Mouse (Mus musculus): ENCODE measurements around the gene Cnnm2. TPM values are rescaled to one million over a fixed set of nuclear protein-coding genes. Genes with fewer than 3 reads are reported as not detected.

The Cnnm2 gene
- polyA plus RNA-seq, 1 experiment from 2014 or later, result 2.9 TPM

DNA sequence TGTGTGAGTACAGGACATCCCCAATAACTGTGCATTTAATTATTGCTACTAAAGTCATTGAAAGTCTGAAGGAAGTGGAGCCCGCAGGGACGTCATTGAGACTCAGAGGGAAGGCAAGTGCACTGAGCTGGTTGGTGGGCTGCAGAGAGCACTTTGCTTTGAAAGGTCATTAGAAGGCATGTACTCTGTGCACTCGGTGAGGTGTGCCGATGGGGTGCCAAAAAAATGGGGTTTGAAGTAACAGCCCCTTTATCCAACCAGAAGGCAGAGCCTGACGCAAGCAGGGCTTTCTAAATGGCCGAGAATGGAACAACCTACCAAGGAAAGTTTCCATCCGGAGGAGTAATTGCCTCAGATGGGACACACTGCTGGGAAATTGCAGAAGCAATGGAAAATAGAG is 63.5 kb downstream of the Cnnm2 start:
- Histone ChIP-seq H3K36me3 (no peaks in the 10 kb centered on the region), H3K4me1 (replicated peaks) (peaks cover 7% of the 10 kb centered on the region; the same call in 1 of the 2 replicates), H3K4me2 (no peak overlapping the region), H3K27ac (no peak overlapping the region), H3K9me3 (no peaks in the 10 kb centered on the region), H3K27me3 (no peaks in the 10 kb centered on the region), H3K9ac (replicated peaks) (no peak overlapping the region), H3K4me3 (replicated peaks) (no peak overlapping the region)
- 61% methylated on average over 7 of the region's 7 CpGs for WGBS
- ATAC-seq (ENCODE audit: insufficient number of reproducible peaks, insufficient read depth, low FRiP score, low TSS enrichment, low read depth), result no peak

DNA sequence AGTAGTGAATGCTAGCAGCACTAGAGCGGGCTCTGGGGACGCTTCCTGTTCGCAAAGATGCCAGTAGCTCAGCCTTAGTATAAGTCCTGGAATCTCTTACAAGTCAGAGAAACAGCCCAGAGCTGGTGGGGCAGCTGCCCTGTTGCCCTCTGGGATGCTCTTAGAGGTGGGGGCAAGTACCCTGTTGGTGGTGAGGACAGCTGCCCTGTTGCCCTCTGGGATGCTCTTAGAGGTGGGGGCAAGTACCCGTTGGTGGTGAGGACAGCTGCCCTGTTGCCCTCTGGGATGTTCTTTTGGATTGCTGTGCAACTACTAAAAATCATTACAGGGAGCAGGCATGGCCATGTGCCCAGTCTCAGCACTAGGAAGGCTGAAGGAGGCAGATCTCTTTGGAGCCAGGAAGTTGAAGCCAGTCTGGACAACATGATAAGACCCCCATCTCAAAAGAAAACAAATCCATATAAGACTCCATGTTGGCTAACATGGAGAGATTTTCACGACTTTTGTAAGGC is 66.3 kb downstream of the Cnnm2 start:
- no peak for ATAC-seq (ENCODE audit: insufficient number of reproducible peaks, insufficient read depth, low FRiP score, low TSS enrichment, low read depth)
- Histone ChIP-seq H3K9ac (replicated peaks) (no peak overlapping the region), H3K4me3 (replicated peaks) (no peak overlapping the region), H3K36me3 (no peaks in the 10 kb centered on the region), H3K4me1 (replicated peaks) (peaks cover 7% of the 10 kb centered on the region; the same call in 1 of the 2 replicates), H3K27ac (no peak overlapping the region), H3K9me3 (no peaks in the 10 kb centered on the region), H3K27me3 (no peaks in the 10 kb centered on the region), H3K4me2 (no peak overlapping the region)
- 82% methylated on average over 5 of the region's 5 CpGs for WGBS

DNA sequence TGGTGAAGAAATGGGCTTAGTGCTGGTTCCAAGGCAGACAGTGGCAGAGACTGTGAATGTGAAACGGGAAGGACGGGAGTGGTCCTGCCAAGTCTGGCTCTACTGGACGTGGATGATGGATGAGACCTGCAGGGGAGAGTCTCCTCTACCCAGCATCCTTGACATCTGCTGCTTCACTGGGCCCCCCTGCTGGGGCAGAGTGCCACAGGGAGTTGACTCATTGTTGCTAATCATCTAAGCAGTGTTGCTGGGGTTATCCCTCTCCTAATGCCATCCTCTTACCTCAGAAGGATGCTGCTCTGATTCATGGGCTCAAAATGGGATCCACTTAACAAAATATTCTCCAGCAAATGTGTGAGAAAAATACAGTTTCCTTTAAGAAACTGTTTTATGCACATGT is 67.6 kb downstream of the Cnnm2 start:
- no peaks in the 10 kb centered on the region for H3K27me3 ChIP-seq
- peaks cover 7% of the 10 kb centered on the region; the same call in 1 of the 2 replicates for H3K4me1 ChIP-seq (replicated peaks)
- H3K9me3 ChIP-seq, result no peaks in the 10 kb centered on the region
- ATAC-seq (ENCODE audit: insufficient number of reproducible peaks, insufficient read depth, low FRiP score, low TSS enrichment, low read depth), result no peak
- 29% methylated on average over 3 of the region's 3 CpGs for WGBS
- H3K4me3 ChIP-seq (replicated peaks), result no peak overlapping the region
- H3K4me2 ChIP-seq, result no peak overlapping the region
- no peaks in the 10 kb centered on the region for H3K36me3 ChIP-seq
- H3K9ac ChIP-seq (replicated peaks), result no peak overlapping the region
- H3K27ac ChIP-seq, result no peak overlapping the region

DNA sequence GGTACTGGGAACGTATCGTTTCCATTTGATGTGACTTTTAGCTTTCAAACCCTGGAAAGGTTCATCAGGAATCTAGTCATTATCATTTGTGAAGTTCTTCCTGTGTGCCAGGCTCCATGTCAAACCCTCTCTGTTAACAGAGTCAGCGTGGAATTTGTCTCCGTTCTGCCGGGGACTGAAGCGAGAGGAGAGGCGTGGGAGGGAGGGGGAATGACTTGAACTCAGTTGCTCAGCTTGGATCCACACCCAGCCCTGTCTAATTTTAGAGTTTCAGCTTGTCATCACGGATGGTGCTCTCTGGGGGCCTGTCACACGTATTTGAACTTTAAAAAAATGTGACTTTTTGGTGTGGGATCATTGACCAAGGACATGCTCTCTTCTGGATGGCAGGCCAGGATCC is 70.0 kb downstream of the Cnnm2 start:
- Histone ChIP-seq H3K9ac (replicated peaks) (no peak overlapping the region), H3K9me3 (no peaks in the 10 kb centered on the region), H3K4me3 (replicated peaks) (no peak overlapping the region), H3K36me3 (no peaks in the 10 kb centered on the region), H3K27ac (no peak overlapping the region), H3K4me1 (replicated peaks) (no peaks in the 10 kb centered on the region), H3K27me3 (no peaks in the 10 kb centered on the region), H3K4me2 (no peak overlapping the region)
- ATAC-seq (ENCODE audit: insufficient number of reproducible peaks, insufficient read depth, low FRiP score, low TSS enrichment, low read depth), result no peak
- WGBS, result 70% methylated on average over 9 of the region's 9 CpGs

DNA sequence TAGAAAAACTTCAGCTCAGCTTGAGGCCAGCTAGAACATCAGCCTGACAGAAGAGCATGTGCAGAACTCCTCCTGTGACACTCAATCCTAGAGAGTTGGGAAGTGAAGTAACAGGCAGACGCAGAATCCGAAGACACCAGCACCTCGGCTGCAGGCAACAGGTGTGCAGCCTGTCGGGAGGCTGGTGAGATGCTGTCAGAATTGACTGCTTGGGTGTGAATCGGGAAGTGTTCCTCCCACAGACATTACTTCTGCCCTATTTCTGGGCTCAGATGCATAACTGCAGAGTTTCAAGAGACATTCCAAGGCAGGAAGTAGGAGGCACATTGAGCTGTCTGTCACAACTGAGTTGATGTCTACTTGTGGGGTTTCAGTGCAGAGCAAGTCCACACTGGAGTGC is 72.9 kb downstream of the Cnnm2 start:
- no peak overlapping the region for H3K27ac ChIP-seq
- H3K9me3 ChIP-seq, result no peaks in the 10 kb centered on the region
- H3K4me2 ChIP-seq, result no peak overlapping the region
- H3K27me3 ChIP-seq, result no peaks in the 10 kb centered on the region
- H3K4me3 ChIP-seq (replicated peaks), result no peak overlapping the region
- H3K36me3 ChIP-seq, result no peaks in the 10 kb centered on the region
- H3K4me1 ChIP-seq (replicated peaks), result no peaks in the 10 kb centered on the region
- 79% methylated on average over 5 of the region's 5 CpGs for WGBS
- ATAC-seq (ENCODE audit: insufficient number of reproducible peaks, insufficient read depth, low FRiP score, low TSS enrichment, low read depth), result no peak
- no peak overlapping the region for H3K9ac ChIP-seq (replicated peaks)

DNA sequence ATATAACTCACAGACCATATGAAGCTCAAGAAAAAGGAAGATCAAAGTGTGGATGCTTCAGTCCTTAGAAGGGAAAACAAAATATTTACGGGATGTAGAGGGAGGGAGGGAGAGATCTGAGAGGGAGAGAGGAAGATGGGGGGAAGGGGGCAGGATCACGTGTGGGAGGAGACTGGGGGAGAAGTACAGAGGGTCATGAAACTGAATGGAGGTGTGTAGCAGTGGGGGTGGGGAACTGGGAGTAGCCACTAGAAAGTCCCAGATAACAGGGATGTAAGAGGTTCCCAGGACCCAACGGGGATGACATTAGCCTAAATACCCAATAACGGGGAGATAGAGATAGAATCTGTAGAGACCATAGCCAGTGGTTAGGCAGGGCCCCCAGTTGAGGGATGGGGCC is 73.9 kb downstream of the Cnnm2 start:
- Histone ChIP-seq H3K4me1 (replicated peaks) (peaks cover 9% of the 10 kb centered on the region; the same call in 1 of the 2 replicates), H3K27ac (no peak overlapping the region), H3K9me3 (no peaks in the 10 kb centered on the region), H3K27me3 (no peaks in the 10 kb centered on the region), H3K4me3 (replicated peaks) (no peak overlapping the region), H3K4me2 (no peak overlapping the region), H3K36me3 (no peaks in the 10 kb centered on the region), H3K9ac (replicated peaks) (no peak overlapping the region)
- ATAC-seq (ENCODE audit: insufficient number of reproducible peaks, insufficient read depth, low FRiP score, low TSS enrichment, low read depth), result no peak
- WGBS, result 67% methylated on average over 4 of the region's 4 CpGs

DNA sequence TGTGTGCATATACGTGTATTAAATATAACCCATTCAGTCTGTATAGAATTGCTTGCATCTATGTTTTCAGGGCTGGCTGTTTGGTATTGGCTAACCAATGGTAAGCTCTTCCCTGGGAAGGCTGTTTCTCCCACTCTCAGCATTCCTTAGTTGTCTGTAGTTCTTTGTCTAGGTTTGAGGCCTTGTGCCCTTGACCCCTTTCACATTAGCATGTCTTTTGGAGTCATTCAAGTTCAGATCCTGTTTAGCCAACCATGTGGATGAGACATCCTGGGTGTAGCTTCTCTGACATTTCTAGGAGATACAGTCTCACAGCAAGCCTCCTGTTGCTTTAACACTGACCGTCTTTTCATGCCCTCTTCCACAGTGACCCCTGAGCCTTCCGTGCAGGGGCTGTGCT is 74.7 kb downstream of the Cnnm2 start:
- Histone ChIP-seq H3K36me3 (no peaks in the 10 kb centered on the region), H3K4me3 (replicated peaks) (no peak overlapping the region), H3K9me3 (no peaks in the 10 kb centered on the region), H3K27ac (no peak overlapping the region), H3K27me3 (no peaks in the 10 kb centered on the region), H3K4me2 (no peak overlapping the region), H3K9ac (replicated peaks) (no peak overlapping the region), H3K4me1 (replicated peaks) (peaks cover 12% of the 10 kb centered on the region; the same call in 1 of the 2 replicates)
- no peak for ATAC-seq (ENCODE audit: insufficient number of reproducible peaks, insufficient read depth, low FRiP score, low TSS enrichment, low read depth)
- WGBS, result 89% methylated on average over 3 of the region's 3 CpGs

DNA sequence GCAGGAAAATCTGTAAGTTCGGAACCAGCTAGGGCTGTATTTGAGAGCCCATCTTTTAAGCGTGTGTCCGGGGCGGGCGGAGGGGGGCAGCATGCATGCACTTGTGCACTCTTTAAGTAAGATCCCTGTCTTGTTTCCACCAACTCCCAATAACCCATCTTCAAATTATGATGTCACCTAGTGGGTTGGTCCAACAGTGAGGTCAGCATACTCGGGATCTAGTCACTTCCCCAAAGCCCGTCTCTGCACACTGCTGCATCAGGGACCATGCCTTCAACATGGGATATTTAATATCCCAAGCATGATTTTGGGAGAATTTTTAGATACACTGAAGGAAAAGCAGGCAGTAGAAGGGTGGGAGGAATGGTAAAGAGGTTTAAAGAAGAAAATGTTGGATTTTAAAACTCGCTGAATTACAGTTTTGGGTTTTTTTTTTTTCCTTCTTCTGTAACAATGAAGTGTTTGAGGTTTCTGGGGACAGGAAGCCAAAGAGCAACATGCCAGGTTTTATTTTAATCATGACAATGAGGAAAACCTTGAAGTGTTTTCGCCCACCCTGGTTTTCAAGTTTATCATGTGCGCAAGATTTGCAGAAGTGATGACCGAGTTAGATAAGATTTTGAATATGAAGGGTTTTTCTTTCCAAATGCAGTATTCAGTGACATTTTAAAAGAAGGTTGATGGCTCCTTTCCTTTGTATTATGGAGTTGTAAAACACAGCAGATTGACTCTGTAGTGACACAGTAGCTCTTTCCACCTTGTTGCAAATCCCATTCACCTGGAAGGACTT is 76.1 kb downstream of the Cnnm2 start:
- Histone ChIP-seq H3K27ac (no peak overlapping the region), H3K4me1 (replicated peaks) (peaks cover 12% of the 10 kb centered on the region; the same call in 1 of the 2 replicates), H3K4me2 (no peak overlapping the region), H3K36me3 (no peaks in the 10 kb centered on the region), H3K9me3 (no peaks in the 10 kb centered on the region), H3K9ac (replicated peaks) (no peak overlapping the region), H3K27me3 (no peaks in the 10 kb centered on the region), H3K4me3 (replicated peaks) (no peak overlapping the region)
- no peak for ATAC-seq (ENCODE audit: insufficient number of reproducible peaks, insufficient read depth, low FRiP score, low TSS enrichment, low read depth)
- WGBS, result 88% methylated on average over 11 of the region's 11 CpGs

DNA sequence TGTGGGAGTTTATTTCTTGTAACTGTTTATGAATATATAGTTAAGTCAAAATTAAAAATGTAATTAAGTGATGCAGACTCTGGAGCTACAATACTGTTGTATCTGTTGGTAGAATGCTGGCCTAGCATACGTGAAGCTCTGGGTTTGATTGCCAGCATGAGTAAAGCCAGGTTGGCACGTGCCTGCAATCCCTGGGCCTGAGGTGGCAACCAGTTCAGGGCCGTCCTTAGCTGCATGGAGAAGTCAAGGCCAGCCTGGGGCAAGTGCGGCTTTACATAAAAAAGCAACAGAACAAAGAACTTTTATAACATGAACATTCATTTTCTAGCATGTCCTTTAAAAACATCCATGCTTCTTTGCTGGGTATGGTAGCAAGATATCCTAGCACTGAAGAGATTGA is 79.6 kb downstream of the Cnnm2 start:
- WGBS, result 82% methylated on average over 4 of the region's 4 CpGs
- Histone ChIP-seq H3K9me3 (no peaks in the 10 kb centered on the region), H3K27ac (no peak overlapping the region), H3K4me1 (replicated peaks) (peaks cover 12% of the 10 kb centered on the region; the same call in 1 of the 2 replicates), H3K4me3 (replicated peaks) (no peak overlapping the region), H3K4me2 (no peak overlapping the region), H3K9ac (replicated peaks) (no peak overlapping the region), H3K36me3 (no peaks in the 10 kb centered on the region), H3K27me3 (no peaks in the 10 kb centered on the region)
- no peak for ATAC-seq (ENCODE audit: insufficient number of reproducible peaks, insufficient read depth, low FRiP score, low TSS enrichment, low read depth)

DNA sequence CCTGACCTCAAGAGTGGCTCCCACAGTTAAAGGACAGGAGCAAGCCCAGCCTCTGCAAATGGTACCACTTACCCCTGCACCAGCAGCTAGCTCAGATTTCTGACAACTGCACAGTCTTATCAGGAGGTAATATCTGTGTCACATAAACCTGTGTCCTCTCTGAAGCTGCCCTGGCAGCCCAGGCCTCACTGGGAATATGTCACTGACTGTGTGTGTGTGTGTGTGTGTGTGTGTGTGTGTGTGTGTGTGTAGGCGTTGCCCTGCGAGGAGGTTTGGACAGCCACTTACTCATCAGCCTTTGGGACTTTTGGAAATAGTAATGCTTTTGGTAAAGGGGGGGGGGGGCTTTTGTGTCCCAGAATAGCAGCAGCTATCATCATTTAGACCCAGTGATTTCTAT is 81.6 kb downstream of the Cnnm2 start:
- Histone ChIP-seq H3K4me1 (replicated peaks) (peaks cover 12% of the 10 kb centered on the region; the same call in 1 of the 2 replicates), H3K9ac (replicated peaks) (no peak overlapping the region), H3K36me3 (no peaks in the 10 kb centered on the region), H3K9me3 (no peaks in the 10 kb centered on the region), H3K4me2 (no peak overlapping the region), H3K27me3 (no peaks in the 10 kb centered on the region), H3K27ac (no peak overlapping the region), H3K4me3 (replicated peaks) (no peak overlapping the region)
- ATAC-seq (ENCODE audit: insufficient number of reproducible peaks, insufficient read depth, low FRiP score, low TSS enrichment, low read depth), result no peak
- 81% methylated on average over 2 of the region's 2 CpGs for WGBS

DNA sequence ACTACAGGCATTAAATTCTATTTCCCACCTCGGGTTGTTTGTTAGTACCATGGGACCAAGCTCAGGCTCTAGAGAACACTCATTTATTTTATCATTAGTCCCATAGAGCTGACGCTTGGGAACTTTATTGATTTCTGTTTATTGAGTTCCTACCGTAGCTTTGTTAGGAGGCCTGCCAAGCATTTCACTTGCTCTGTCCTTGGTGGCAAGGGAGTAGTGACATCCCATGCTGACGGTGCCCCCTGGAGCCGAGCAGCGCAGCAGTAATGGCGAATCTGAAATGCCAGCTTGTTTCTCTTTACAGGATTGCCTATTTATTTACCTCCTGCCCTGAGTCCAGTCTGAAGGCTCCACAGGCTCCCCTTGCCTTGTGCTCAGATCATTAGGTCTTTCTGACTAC is 84.7 kb downstream of the Cnnm2 start:
- no peak overlapping the region for H3K4me2 ChIP-seq
- no peak overlapping the region for H3K27ac ChIP-seq
- no peak overlapping the region for H3K9ac ChIP-seq (replicated peaks)
- no peak overlapping the region for H3K4me3 ChIP-seq (replicated peaks)
- H3K4me1 ChIP-seq (replicated peaks), result peaks cover 7% of the 10 kb centered on the region; the same call in 1 of the 2 replicates
- no peak for ATAC-seq (ENCODE audit: insufficient number of reproducible peaks, insufficient read depth, low FRiP score, low TSS enrichment, low read depth)
- no peaks in the 10 kb centered on the region for H3K9me3 ChIP-seq
- no peaks in the 10 kb centered on the region for H3K27me3 ChIP-seq
- 78% methylated on average over 7 of the region's 7 CpGs for WGBS
- H3K36me3 ChIP-seq, result no peaks in the 10 kb centered on the region

DNA sequence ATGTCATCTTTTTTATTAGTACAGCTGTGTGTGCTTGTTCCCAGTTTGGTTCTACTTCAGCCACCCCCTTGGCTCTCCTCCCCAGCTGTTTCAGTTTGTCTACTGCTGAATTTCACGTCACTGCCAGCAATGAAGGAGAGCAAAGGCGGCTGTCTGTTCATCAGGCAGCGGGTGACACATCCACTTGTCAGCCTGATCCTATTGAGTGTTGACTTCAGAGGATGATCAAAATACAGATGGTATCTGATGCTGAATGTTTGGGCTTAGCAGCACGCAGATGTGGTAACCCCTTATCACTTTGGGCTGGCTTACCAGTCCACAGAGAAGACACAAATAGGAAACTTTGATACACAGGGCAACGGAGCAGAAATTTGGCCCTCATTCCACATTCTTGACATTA is 85.1 kb downstream of the Cnnm2 start:
- ATAC-seq (ENCODE audit: insufficient number of reproducible peaks, insufficient read depth, low FRiP score, low TSS enrichment, low read depth), result no peak
- Histone ChIP-seq H3K27ac (no peak overlapping the region), H3K4me1 (replicated peaks) (peaks cover 7% of the 10 kb centered on the region; the same call in 1 of the 2 replicates), H3K9ac (replicated peaks) (no peak overlapping the region), H3K4me3 (replicated peaks) (no peak overlapping the region), H3K27me3 (no peaks in the 10 kb centered on the region), H3K9me3 (no peaks in the 10 kb centered on the region), H3K36me3 (no peaks in the 10 kb centered on the region), H3K4me2 (no peak overlapping the region)
- WGBS, result 84% methylated on average over 5 of the region's 5 CpGs

Measured in limb, embryonic 12.5 days (tissue).